Mouse (Mus musculus) hindbrain, embryonic 11.5 days (tissue): ENCODE measurements at regions not wholly inside any gene's neighbourhood (a gene's known extent, or its start where the extent isn't known, plus 50 kb on each side); places are given as distances from the start of the nearest gene placed in this dataset.

Source experiments
- ATAC-seq: fragments of 200-750 bp; cut with Nextera tagmentation; 2 replicates; pipeline ENCODE4 v1.8.0; 2017; ENCODE audit warnings: mild to moderate bottlenecking, moderate TSS enrichment, moderate library complexity; ENCODE audit not compliant: low FRiP score
- DNase-seq: peaks from one replicate; pipeline ENCODE4 v3.0.0-alpha.2; 2015; ENCODE audit warnings: low spot score
- H3K27ac ChIP-seq: fragments of 300-500 bp; sonication (generic); 2 replicates; pipeline ENCODE4 v1.5.1; 2014; ENCODE audit warnings: mild to moderate bottlenecking, low read depth, low read length
- H3K27me3 ChIP-seq: fragments of 300-500 bp; sonication (generic); 2 replicates; pipeline ENCODE4 v1.6.1; 2014; ENCODE audit warnings: mild to moderate bottlenecking, low read length, moderate library complexity, mixed read lengths; ENCODE audit not compliant: control insufficient read depth, insufficient read depth
- H3K36me3 ChIP-seq: fragments of 300-500 bp; sonication (generic); 2 replicates; pipeline ENCODE4 v1.6.1; 2014; ENCODE audit warnings: mild to moderate bottlenecking, low read length, moderate library complexity, mixed read lengths; ENCODE audit not compliant: control insufficient read depth, insufficient read depth
- H3K4me1 ChIP-seq: fragments of 300-500 bp; sonication (generic); replicated peaks from 2 replicates; pipeline ENCODE4 v1.6.1; 2014; ENCODE audit warnings: low read length, mixed read lengths; ENCODE audit not compliant: control insufficient read depth, insufficient read depth
- H3K4me2 ChIP-seq: fragments of 300-500 bp; sonication (generic); replicated peaks from 2 replicates; pipeline ENCODE4 v1.6.1; 2014; ENCODE audit warnings: mild to moderate bottlenecking, low read depth, low read length
- H3K4me3 ChIP-seq: fragments of 300-500 bp; sonication (generic); 2 replicates; pipeline ENCODE4 v1.5.1; 2014; ENCODE audit warnings: low read depth, low read length
- H3K9ac ChIP-seq: fragments of 300-500 bp; sonication (generic); 2 replicates; pipeline ENCODE4 v1.6.1; 2014; ENCODE audit warnings: low read depth, low read length
- H3K9me3 ChIP-seq: fragments of 300-500 bp; sonication (generic); 2 replicates; pipeline ENCODE4 v1.6.1; 2016; ENCODE audit warnings: low read length; ENCODE audit not compliant: control insufficient read depth
- WGBS: fragments of 180-500 bp; shearing (Covaris S2); extraction: QIAGEN DNeasy Blood & Tissue Kit; methylation state at CpG from one replicate; pipeline ENCODE4 v1.1.7; 2014; 5-methylcytosine and 5-hydroxymethylcytosine counted together

- no peaks in the 10 kb centered on the region for H3K9me3 ChIP-seq
- no peak for DNase-seq
- ATAC-seq, result no peak
- H3K4me2 ChIP-seq, result no peak overlapping the region
- no peaks in the 10 kb centered on the region for H3K4me1 ChIP-seq
- WGBS, result 80% methylated on average over 2 of the region's 2 CpGs
- no peak overlapping the region for H3K27ac ChIP-seq
- H3K9ac ChIP-seq, result no peak overlapping the region
- H3K36me3 ChIP-seq, result no peaks in the 10 kb centered on the region
- H3K27me3 ChIP-seq, result no peaks in the 10 kb centered on the region
- H3K4me3 ChIP-seq, result no peak overlapping the region
Measured at GRCm38 (mm10) chr19:33083371-33083770, 308.7 kb downstream of the Rnls start.

GRCm38 (mm10) chr19:33084683-33085082 is 307.4 kb downstream of the Rnls start:
- no peak overlapping the region for H3K4me3 ChIP-seq
- no peaks in the 10 kb centered on the region for H3K27me3 ChIP-seq
- DNase-seq (no peak), ATAC-seq (no peak)
- H3K9ac ChIP-seq, result no peak overlapping the region
- 85% methylated on average over 5 of the region's 5 CpGs for WGBS
- H3K9me3 ChIP-seq, result no peaks in the 10 kb centered on the region
- H3K36me3 ChIP-seq, result no peaks in the 10 kb centered on the region
- no peak overlapping the region for H3K27ac ChIP-seq
- no peaks in the 10 kb centered on the region for H3K4me1 ChIP-seq
- H3K4me2 ChIP-seq, result no peak overlapping the region
